Mouse (Mus musculus): Measurements from ENCODE around the gene Olfr706. TPM values are rescaled to one million over a fixed set of nuclear protein-coding genes. Genes with fewer than 3 reads are reported as not detected.
"Not testable (repeated sequence)": the region's sequence is repeated elsewhere in the genome, so short reads cannot be mapped to it uniquely, and the experiment has no call there.

The Olfr706 gene
- total RNA-seq (2021) = not detected
- long read RNA-seq, experiment 1 = 0 reads
- long read RNA-seq, experiment 2 = 0 reads

- no peak for DNase-seq
These were observed at the start of gene Olfr706 for GRCm38 (mm10) chr7:106888062-106888461. Olfr706 (minus strand) TSS chr7:106888162.

GRCm38 (mm10) chr7:106932119-106932518 is 44.2 kb upstream of the Olfr706 start, which contains the start of gene Olfr709-ps1:
Olfr709-ps1 (minus strand) TSS chr7:106932219.
- no peak for DNase-seq

GRCm38 (mm10) chr7:106920961-106921360 is 33.0 kb upstream of the Olfr706 start:
- DNase-seq = not testable (repeated sequence)

DNA sequence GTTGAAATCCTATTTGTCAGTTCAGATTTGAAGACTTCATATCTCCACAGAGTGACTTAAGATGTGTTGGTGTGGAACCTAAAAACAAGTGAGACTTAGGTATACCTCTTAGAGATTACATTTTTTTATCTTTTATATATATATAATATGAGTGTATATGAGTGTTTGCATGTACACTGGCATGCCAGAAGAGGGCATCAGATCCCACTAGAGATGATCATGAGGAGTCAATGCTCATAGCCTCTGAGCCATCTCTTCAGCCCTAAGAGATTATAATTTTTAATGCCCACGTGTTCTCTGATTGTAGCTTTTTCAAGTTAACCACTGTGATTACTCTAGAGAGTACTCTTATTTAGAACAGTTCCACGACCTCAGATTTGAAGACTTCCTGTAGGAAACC is 19.7 kb upstream of the Olfr706 start, which contains the start of gene Olfr1532-ps1:
TSS of gene Olfr1532-ps1 (plus strand) at position 326 of the 400 bp plus-strand sequence.
- no peak for DNase-seq

GRCm38 (mm10) chr7:106901141-106901540 is 13.2 kb upstream of the Olfr706 start, which contains the start of gene Olfr707:
Olfr707 (minus strand) TSS chr7:106901241.
- DNase-seq = not testable (repeated sequence)

DNA sequence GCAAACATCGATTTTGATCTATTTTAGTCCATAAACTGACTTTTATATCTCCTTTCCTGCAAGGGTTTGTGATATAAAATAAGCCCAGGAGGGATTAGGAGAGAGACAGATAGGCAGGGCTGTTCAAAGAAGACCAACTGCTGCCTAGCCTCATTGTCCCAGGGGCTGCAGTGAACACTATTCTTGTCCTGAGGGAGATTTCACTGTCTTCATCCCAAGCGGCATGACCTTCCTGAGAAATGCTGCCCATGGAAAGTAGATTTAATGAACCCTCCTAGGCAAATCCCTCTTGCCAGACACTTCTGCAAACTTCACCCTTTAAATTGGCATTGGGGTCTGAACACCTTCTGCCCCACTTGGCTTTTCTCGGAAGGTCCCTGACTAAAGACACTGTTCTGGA is 11.2 kb downstream of the Olfr706 start, which contains the start of gene Olfr705:
TSS of gene Olfr705 (minus strand) at position 101 of the 400 bp plus-strand sequence.
- DNase-seq = no peak

GRCm38 (mm10) chr7:106862885-106863284 is 25.1 kb downstream of the Olfr706 start, which contains the start of gene Olfr704:
Olfr704 (plus strand) TSS chr7:106863185.
- no peak for DNase-seq

DNA sequence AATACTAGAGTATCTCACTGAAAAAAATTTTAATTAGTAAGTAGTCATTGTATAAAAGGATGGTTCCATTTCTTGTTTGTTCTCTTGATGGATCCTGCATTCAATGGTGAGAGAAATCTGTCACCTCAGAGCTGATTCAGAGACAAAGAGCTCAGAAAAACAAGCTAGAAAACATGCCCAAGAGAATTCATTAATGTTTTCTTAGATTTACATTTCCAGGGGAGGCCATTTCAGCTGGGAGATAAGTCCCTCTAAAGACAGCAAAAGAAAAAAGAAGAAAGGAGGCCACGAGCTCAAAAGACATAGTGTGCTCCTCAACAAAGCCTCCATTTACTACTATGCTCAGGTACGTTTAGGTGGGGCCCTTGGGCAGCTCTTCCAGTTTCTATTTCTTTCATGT is 44.9 kb downstream of the Olfr706 start, which contains the start of gene Olfr703:
TSS of gene Olfr703 (plus strand) at position 301 of the 400 bp plus-strand sequence.
- no peak for DNase-seq

DNA sequence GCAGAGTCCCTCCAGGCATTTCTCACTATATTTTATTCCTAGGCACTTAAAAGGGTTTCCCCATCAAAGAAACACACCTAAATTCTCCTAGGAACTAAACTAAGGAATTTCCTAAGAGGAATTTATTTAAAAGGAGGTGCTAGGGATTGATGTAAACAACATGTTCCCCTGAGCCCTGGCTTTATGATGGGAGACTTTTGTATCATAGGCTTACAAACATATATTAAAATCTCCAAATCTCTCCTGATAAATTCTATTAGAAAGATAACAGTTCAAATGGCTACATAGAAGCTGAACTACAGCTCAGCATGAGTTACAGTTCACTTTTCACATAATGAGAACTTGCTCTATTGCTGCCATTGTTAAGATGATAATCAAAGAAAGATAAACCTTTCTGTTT is 54.2 kb downstream of the Olfr706 start, which contains the start of gene Olfr702:
TSS of gene Olfr702 (minus strand) at position 101 of the 400 bp plus-strand sequence.
- DNase-seq = no peak

Other genes with a start within 250 kb of the Olfr706 start
- gene Olfr693, start 207.6 kb downstream of the Olfr706 start, total RNA-seq (2021) = not detected
- not detected for gene Olfr694, start 196.3 kb downstream of the Olfr706 start, total RNA-seq (2021)
- not detected for gene Olfr695, start 171.8 kb downstream of the Olfr706 start, total RNA-seq (2021)
- gene Olfr697, start 145.7 kb downstream of the Olfr706 start, total RNA-seq (2021) = not detected
- not detected for gene Olfr698, start 132.8 kb downstream of the Olfr706 start, total RNA-seq (2021)
- not detected for gene Olfr699, start 95.0 kb downstream of the Olfr706 start, total RNA-seq (2021)
- gene Olfr700, start 79.3 kb downstream of the Olfr706 start, total RNA-seq (2021) = not detected
- gene Olfr701, start 74.0 kb downstream of the Olfr706 start, total RNA-seq (2021) = not detected
- not detected for gene Olfr702, start 54.3 kb downstream of the Olfr706 start, total RNA-seq (2021)
- not detected for gene Olfr703, start 44.8 kb downstream of the Olfr706 start, total RNA-seq (2021)
- gene Olfr704, start 25.0 kb downstream of the Olfr706 start, total RNA-seq (2021) = not detected
- gene Olfr705, start 11.3 kb downstream of the Olfr706 start, total RNA-seq (2021) = not detected
- not detected for gene Olfr707, start 13.1 kb upstream of the Olfr706 start, total RNA-seq (2021)
- gene Olfr1532-ps1, start 19.8 kb upstream of the Olfr706 start, total RNA-seq (2021) = not detected
- gene Olfr709-ps1, start 44.1 kb upstream of the Olfr706 start, total RNA-seq (2021) = under 1 TPM in 1 of 2 experiments, not detected in 1; 0.09 TPM
- not detected for gene Olfr710, start 60.1 kb upstream of the Olfr706 start, total RNA-seq (2021)
- gene Olfr6, start 75.8 kb upstream of the Olfr706 start, total RNA-seq (2021) = under 1 TPM in 1 of 2 experiments, not detected in 1; 0.21 TPM
- gene Olfr711, start 87.3 kb upstream of the Olfr706 start, total RNA-seq (2021) = not detected
- gene Olfr2, start 117.9 kb upstream of the Olfr706 start, total RNA-seq (2021) = not detected
- gene Olfr713, start 143.0 kb upstream of the Olfr706 start, total RNA-seq (2021) = not detected
- not detected for gene Olfr714, start 182.8 kb upstream of the Olfr706 start, total RNA-seq (2021)
- gene Olfr17, start 205.1 kb upstream of the Olfr706 start, total RNA-seq (2021) = not detected
- gene Olfr715b, start 222.2 kb upstream of the Olfr706 start, total RNA-seq (2021) = not detected
- not detected for gene Olfr715, start 242.9 kb upstream of the Olfr706 start, total RNA-seq (2021)

Data from adrenal gland, postnatal 10 days (tissue).